Mouse (Mus musculus) activated CD4-positive, CD25-positive, alpha-beta regulatory T cell (primary cell): ENCODE data around the gene Smad5. TPM values are rescaled to one million over a fixed set of nuclear protein-coding genes. Genes with fewer than 3 reads are reported as not detected.

Experiments
- polyA plus RNA-seq, 2 experiments: library from polyadenylated mRNA; unstranded; fragments of 100-300 nt; shearing (Covaris generic); gene quantifications; one replicate each; pipeline ENCODE4 v1.2.1; 2017

Smad5 gene
- polyA plus RNA-seq: 10 to 100 TPM; 13.5 to 13.7 TPM

GRCm38 (mm10) chr13:56702469-56703221, at the start of gene Smad5:
Gene Smad5, plus strand, starts transcription at chr13:56703010.

GRCm38 (mm10) chr13:56753192-56753951, 50.6 kb downstream of the Smad5 start, which contains the start of gene Gm45623:
Gene Gm45623, minus strand, starts transcription at chr13:56753827.

Other genes starting within 250 kb of the Smad5 start
- gene Il9, start 220.8 kb upstream of the Smad5 start, polyA plus RNA-seq: not detected
- 1 to 10 TPM in 1 of 2 experiments, under 1 TPM in 1; 0.70 to 1.1 TPM for gene Fbxl21, start 180.5 kb upstream of the Smad5 start, polyA plus RNA-seq
- gene Lect2, start 154.5 kb upstream of the Smad5 start, polyA plus RNA-seq: not detected
- 1 to 10 TPM; 1.1 to 7.5 TPM for gene Tgfbi, start 93.5 kb upstream of the Smad5 start, polyA plus RNA-seq
- gene Gm45623, start 50.8 kb downstream of the Smad5 start, polyA plus RNA-seq: not detected
- not detected for gene Trpc7, start 193.0 kb downstream of the Smad5 start, polyA plus RNA-seq